Mouse (Mus musculus): ENCODE measurements at regions not wholly inside any gene's neighbourhood (a gene's known extent, or its start where the extent isn't known, plus 50 kb on each side); places are given as distances from the start of the nearest gene placed in this dataset.

DNA sequence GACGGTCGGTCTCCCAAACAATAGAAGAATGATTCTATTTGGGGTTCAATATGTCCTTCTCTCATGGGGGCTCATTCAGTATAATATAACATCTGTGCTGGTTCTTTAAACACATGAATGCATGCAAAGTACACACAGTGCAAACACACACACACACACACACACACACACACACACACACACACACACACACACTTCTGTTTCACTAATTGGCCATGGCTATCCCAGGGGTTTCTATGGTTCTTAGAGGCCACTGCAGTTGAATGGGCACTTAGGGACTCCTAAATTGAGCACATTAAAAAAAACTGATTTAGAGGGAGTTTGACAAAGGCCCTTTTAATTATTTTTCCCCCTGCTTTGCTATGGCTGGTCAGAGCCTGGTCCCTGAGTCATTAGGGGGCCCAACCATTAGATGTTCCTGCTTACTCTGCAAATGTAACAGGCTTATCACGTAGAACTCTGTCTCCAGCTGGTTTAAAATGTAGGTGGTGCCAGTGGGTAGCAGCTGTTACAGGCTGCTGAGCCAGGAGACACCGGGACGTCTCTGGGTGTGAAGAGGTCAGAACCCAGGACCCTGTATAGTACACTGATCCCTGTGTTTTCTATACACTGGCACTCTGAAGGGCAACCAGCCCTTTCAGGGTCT lies 82.1 kb upstream of the Tab2 start:
- no peak for TF ChIP-seq POLR2A (IDR thresholded peaks at IDR 0.05; ENCODE audit: low read depth, low read length)
- no peak for TF ChIP-seq CTCF (IDR thresholded peaks at IDR 0.05; ENCODE audit: borderline replicate concordance, insufficient read depth, low read length)
